Mouse (Mus musculus) embryonic fibroblast, embryonic 13.5 days (primary cell): ENCODE measurements around the gene Btrc.

Source experiments
- CTCF ChIP-seq: IDR thresholded peaks from 2 replicates; pipeline ENCODE4 v1.5.1; 2011; ENCODE audit warnings: mild to moderate bottlenecking, control low read depth, low read length, moderate library complexity, borderline replicate concordance; ENCODE audit not compliant: insufficient read depth
- POLR2A ChIP-seq: IDR thresholded peaks from 2 replicates; pipeline ENCODE4 v1.6.1; 2011; ENCODE audit warnings: low read depth, mild to moderate bottlenecking, control low read depth, low read length, moderate library complexity

GRCm38 (mm10) chr19:45549948-45550347 lies 186.4 kb downstream of the Btrc start:
- TF ChIP-seq CTCF (no peak), POLR2A (no peak)
